Mouse (Mus musculus): ENCODE results near the gene Scml4. TPM values are rescaled to one million over a fixed set of nuclear protein-coding genes. Genes with fewer than 3 reads are reported as not detected.

Gene Scml4
- polyA plus RNA-seq, 1 experiment from 2014 or later: 0.16 TPM

- WGBS: 94% methylated on average over 12 of the region's 12 CpGs
- H3K9me3 ChIP-seq (replicated peaks): no peaks in the 10 kb centered on the region
- no peaks in the 10 kb centered on the region for H3K36me3 ChIP-seq
- DNase-seq (ENCODE audit: low spot score): no peak
- H3K27ac ChIP-seq: no peak overlapping the region
- H3K27me3 ChIP-seq (ENCODE audit: low read depth, poor library complexity, severe bottlenecking): no peaks in the 10 kb centered on the region
- no peaks in the 10 kb centered on the region for H3K4me1 ChIP-seq
- H3K4me3 ChIP-seq: no peak overlapping the region
Measured at GRCm38 (mm10) chr10:42919786-42920185, 59.6 kb downstream of the Scml4 start.

- Histone ChIP-seq H3K27me3 (ENCODE audit: low read depth, poor library complexity, severe bottlenecking) (no peaks in the 10 kb centered on the region), H3K9me3 (replicated peaks) (no peaks in the 10 kb centered on the region), H3K27ac (no peak overlapping the region), H3K36me3 (no peaks in the 10 kb centered on the region), H3K4me3 (peak overlapping the region; percentile 12; the same call in 1 of the 2 replicates), H3K4me1 (peaks cover 5% of the 10 kb centered on the region; the same call in 1 of the 2 replicates)
- 82% methylated on average over 22 of the region's 22 CpGs for WGBS
- DNase-seq (ENCODE audit: low spot score): no peak
Measured at GRCm38 (mm10) chr10:42925103-42925866, 65.1 kb downstream of the Scml4 start.

GRCm38 (mm10) chr10:42930121-42930650, 70.0 kb downstream of the Scml4 start:
- Histone ChIP-seq H3K4me1 (peaks cover 23% of the 10 kb centered on the region), H3K4me3 (no peak overlapping the region), H3K36me3 (no peaks in the 10 kb centered on the region), H3K9me3 (replicated peaks) (no peaks in the 10 kb centered on the region), H3K27ac (no peak overlapping the region), H3K27me3 (ENCODE audit: low read depth, poor library complexity, severe bottlenecking) (peaks cover 5% of the 10 kb centered on the region; the same call in 1 of the 2 replicates)
- WGBS: 89% methylated on average over 23 of the region's 23 CpGs
- no peak for DNase-seq (ENCODE audit: low spot score)

GRCm38 (mm10) chr10:42932862-42933480, 72.8 kb downstream of the Scml4 start:
- H3K36me3 ChIP-seq: no peaks in the 10 kb centered on the region
- H3K27ac ChIP-seq: peak overlapping the region; percentile 78
- peak; percentile 71 for DNase-seq (ENCODE audit: low spot score)
- 40% methylated on average over 14 of the region's 14 CpGs for WGBS
- peaks cover 19% of the 10 kb centered on the region for H3K4me1 ChIP-seq
- H3K4me3 ChIP-seq: peak overlapping the region; percentile 10; the same call in 1 of the 2 replicates
- peaks cover 5% of the 10 kb centered on the region; the same call in 1 of the 2 replicates for H3K27me3 ChIP-seq (ENCODE audit: low read depth, poor library complexity, severe bottlenecking)
- H3K9me3 ChIP-seq (replicated peaks): no peaks in the 10 kb centered on the region

GRCm38 (mm10) chr10:42934672-42935071, 74.5 kb downstream of the Scml4 start:
- no peak overlapping the region for H3K4me3 ChIP-seq
- no peak overlapping the region for H3K27ac ChIP-seq
- H3K9me3 ChIP-seq (replicated peaks): no peaks in the 10 kb centered on the region

GRCm38 (mm10) chr10:42936205-42936604, 76.0 kb downstream of the Scml4 start:
- H3K27ac ChIP-seq: no peak overlapping the region
- peaks cover 10% of the 10 kb centered on the region; the same call in 1 of the 2 replicates for H3K27me3 ChIP-seq (ENCODE audit: low read depth, poor library complexity, severe bottlenecking)
- H3K36me3 ChIP-seq: no peaks in the 10 kb centered on the region
- no peak overlapping the region for H3K4me3 ChIP-seq
- no peaks in the 10 kb centered on the region for H3K9me3 ChIP-seq (replicated peaks)
- H3K4me1 ChIP-seq: peaks cover 33% of the 10 kb centered on the region
- no peak for DNase-seq (ENCODE audit: low spot score)

More at GRCm38 (mm10) chr10:42934672-42935071, 74.5 kb downstream of the Scml4 start:
- H3K4me1 ChIP-seq: peaks cover 19% of the 10 kb centered on the region
- peaks cover 5% of the 10 kb centered on the region; the same call in 1 of the 2 replicates for H3K27me3 ChIP-seq (ENCODE audit: low read depth, poor library complexity, severe bottlenecking)
- DNase-seq (ENCODE audit: low spot score): no peak
- no peaks in the 10 kb centered on the region for H3K36me3 ChIP-seq
- 75% methylated on average over 8 of the region's 8 CpGs for WGBS

- no peak overlapping the region for H3K4me3 ChIP-seq
- H3K36me3 ChIP-seq: no peaks in the 10 kb centered on the region
- WGBS: 83% methylated on average over 4 of the region's 4 CpGs
- no peak overlapping the region for H3K27ac ChIP-seq
- H3K9me3 ChIP-seq (replicated peaks): no peaks in the 10 kb centered on the region
- DNase-seq (ENCODE audit: low spot score): no peak
- H3K27me3 ChIP-seq (ENCODE audit: low read depth, poor library complexity, severe bottlenecking): 0 out of 2 replicates have a peak, but pooled peaks cover 5% of the 10 kb centered on the region
- peaks cover 30% of the 10 kb centered on the region for H3K4me1 ChIP-seq
Measured at GRCm38 (mm10) chr10:42938361-42938760, 78.2 kb downstream of the Scml4 start.

GRCm38 (mm10) chr10:42939691-42940090, 79.5 kb downstream of the Scml4 start:
- H3K4me3 ChIP-seq: no peak overlapping the region
- peaks cover 25% of the 10 kb centered on the region for H3K4me1 ChIP-seq
- H3K27me3 ChIP-seq (ENCODE audit: low read depth, poor library complexity, severe bottlenecking): 0 out of 2 replicates have a peak, but pooled peaks cover 5% of the 10 kb centered on the region
- no peak for DNase-seq (ENCODE audit: low spot score)
- H3K9me3 ChIP-seq (replicated peaks): no peaks in the 10 kb centered on the region
- H3K36me3 ChIP-seq: no peaks in the 10 kb centered on the region
- WGBS: 83% methylated on average over 7 of the region's 7 CpGs
- H3K27ac ChIP-seq: peak overlapping the region; percentile 81; the same call in 1 of the 2 replicates

GRCm38 (mm10) chr10:42940193-42941050, 80.3 kb downstream of the Scml4 start:
- Histone ChIP-seq H3K9me3 (replicated peaks) (no peaks in the 10 kb centered on the region), H3K36me3 (no peaks in the 10 kb centered on the region), H3K4me3 (no peak overlapping the region), H3K27ac (peak overlapping the region; percentile 81), H3K27me3 (ENCODE audit: low read depth, poor library complexity, severe bottlenecking) (0 out of 2 replicates have a peak, but pooled peaks cover 5% of the 10 kb centered on the region), H3K4me1 (peaks cover 22% of the 10 kb centered on the region)
- no peak for DNase-seq (ENCODE audit: low spot score)
- 72% methylated on average over 21 of the region's 21 CpGs for WGBS

- no peak for DNase-seq (ENCODE audit: low spot score)
- Histone ChIP-seq H3K27me3 (ENCODE audit: low read depth, poor library complexity, severe bottlenecking) (0 out of 2 replicates have a peak, but pooled peaks cover 5% of the 10 kb centered on the region), H3K9me3 (replicated peaks) (no peaks in the 10 kb centered on the region), H3K27ac (peak overlapping the region; percentile 81), H3K4me3 (no peak overlapping the region), H3K36me3 (no peaks in the 10 kb centered on the region), H3K4me1 (peaks cover 22% of the 10 kb centered on the region)
- WGBS: 79% methylated on average over 4 of the region's 4 CpGs
Measured at GRCm38 (mm10) chr10:42941278-42941677, 81.1 kb downstream of the Scml4 start.

GRCm38 (mm10) chr10:42941697-42942221, 81.6 kb downstream of the Scml4 start:
- Histone ChIP-seq H3K36me3 (no peaks in the 10 kb centered on the region), H3K4me1 (peaks cover 22% of the 10 kb centered on the region), H3K27ac (peak overlapping the region; percentile 81), H3K4me3 (no peak overlapping the region), H3K9me3 (replicated peaks) (no peaks in the 10 kb centered on the region), H3K27me3 (ENCODE audit: low read depth, poor library complexity, severe bottlenecking) (0 out of 2 replicates have a peak, but pooled peaks cover 9% of the 10 kb centered on the region)
- 61% methylated on average over 14 of the region's 14 CpGs for WGBS
- DNase-seq (ENCODE audit: low spot score): peak; percentile 55

GRCm38 (mm10) chr10:42942300-42942699, 82.1 kb downstream of the Scml4 start:
- WGBS: 89% methylated on average over 3 of the region's 3 CpGs
- no peaks in the 10 kb centered on the region for H3K36me3 ChIP-seq
- H3K27ac ChIP-seq: peak overlapping the region; percentile 81; the same call in 1 of the 2 replicates
- no peaks in the 10 kb centered on the region for H3K9me3 ChIP-seq (replicated peaks)
- DNase-seq (ENCODE audit: low spot score): no peak
- H3K4me1 ChIP-seq: peaks cover 24% of the 10 kb centered on the region
- H3K4me3 ChIP-seq: no peak overlapping the region
- 0 out of 2 replicates have a peak, but pooled peaks cover 11% of the 10 kb centered on the region for H3K27me3 ChIP-seq (ENCODE audit: low read depth, poor library complexity, severe bottlenecking)
